Mouse (Mus musculus): Measurements from ENCODE around the gene Gars.

DNA sequence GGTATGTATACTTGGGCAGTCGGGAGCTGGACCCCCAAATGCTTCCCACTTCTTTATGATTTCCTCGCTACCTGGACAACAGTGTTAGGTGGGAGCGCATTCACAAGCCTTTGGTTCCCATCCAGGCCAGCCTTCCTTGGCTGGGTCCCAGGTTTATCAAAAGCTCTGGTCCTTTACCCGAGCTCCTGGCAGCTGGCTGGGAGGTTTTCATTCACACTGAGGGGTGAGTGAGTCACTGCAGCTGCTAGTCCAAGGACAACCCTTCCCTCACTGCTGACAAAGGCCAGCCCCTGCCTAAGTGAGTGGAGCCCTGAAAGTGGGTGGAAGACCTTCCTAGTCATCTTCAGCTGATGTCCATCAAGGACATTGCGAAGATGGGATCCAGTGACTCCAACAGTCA lies 60.2 kb downstream of the Gars start:
- no peak for TF ChIP-seq GATA1 (IDR thresholded peaks at IDR 0.05; ENCODE audit: low read length)
- no peak for TF ChIP-seq TAL1 (IDR thresholded peaks at IDR 0.05; ENCODE audit: low read length)
